Mouse (Mus musculus) embryonic facial prominence, embryonic 10.5 days (tissue): Measurements from ENCODE around the gene Krt80. TPM values are rescaled to one million over a fixed set of nuclear protein-coding genes. Genes with fewer than 3 reads are reported as not detected.
A peak's percentile ranks its signal among the peaks of the same experiment; 100 is the strongest.

ENCODE experiments used
- DNase-seq: peaks from one replicate; pipeline ENCODE4 v3.0.0-alpha.2; 2017; ENCODE audit warnings: low spot score
- H3K27ac ChIP-seq: fragments of 300-500 bp; sonication (generic); replicated peaks from 2 replicates; pipeline ENCODE4 v1.5.1; 2016; ENCODE audit warnings: mild to moderate bottlenecking
- H3K27me3 ChIP-seq: fragments of 300-500 bp; sonication (generic); replicated peaks from 2 replicates; pipeline ENCODE4 v1.6.1; 2016; ENCODE audit warnings: low read depth, mild to moderate bottlenecking; ENCODE audit not compliant: poor library complexity, severe bottlenecking
- H3K36me3 ChIP-seq: fragments of 300-500 bp; sonication (generic); replicated peaks from 2 replicates; pipeline ENCODE4 v1.6.1; 2016; ENCODE audit warnings: mild to moderate bottlenecking, moderate library complexity
- H3K4me1 ChIP-seq: fragments of 300-500 bp; sonication (generic); 2 replicates; pipeline ENCODE4 v1.6.1; 2016
- H3K4me3 ChIP-seq: fragments of 300-500 bp; sonication (generic); 2 replicates; pipeline ENCODE4 v1.5.1; 2016; ENCODE audit warnings: mild to moderate bottlenecking, moderate library complexity
- H3K9me3 ChIP-seq: fragments of 300-500 bp; sonication (generic); 2 replicates; pipeline ENCODE4 v1.6.1; 2016; ENCODE audit warnings: mild to moderate bottlenecking
- WGBS: fragments of 180-500 bp; shearing (Covaris S2); methylation state at CpG from one replicate; pipeline ENCODE4 v1.1.7; 2016; 5-methylcytosine and 5-hydroxymethylcytosine counted together
- polyA plus RNA-seq: library from polyadenylated mRNA; unstranded; fragments of >200 nt; fragmentation: Nextera tagmentation; extraction: Ambion mirVana; gene quantifications from 2 replicates; pipeline ENCODE4 v1.2.1, GENCODE M21; 2016

Gene Krt80
- polyA plus RNA-seq, 1 experiment from 2014 or later = 0.16 TPM

- H3K4me1 ChIP-seq = peaks cover 36% of the 10 kb centered on the region
- H3K36me3 ChIP-seq = no peaks in the 10 kb centered on the region
- DNase-seq = no peak
- no peak overlapping the region for H3K4me3 ChIP-seq
- 0 out of 2 replicates have a peak, but pooled peaks cover 7% of the 10 kb centered on the region for H3K27me3 ChIP-seq
- WGBS = 75% methylated on average over 6 of the region's 6 CpGs
- H3K9me3 ChIP-seq = no peaks in the 10 kb centered on the region
- H3K27ac ChIP-seq = no peak overlapping the region
These were observed 5.5 kb downstream of the Krt80 start for GRCm38 (mm10) chr15:101364425-101364824.

GRCm38 (mm10) chr15:101363933-101364332 is 6.0 kb downstream of the Krt80 start:
- H3K4me3 ChIP-seq = no peak overlapping the region
- WGBS = 71% methylated on average over 6 of the region's 6 CpGs
- no peak for DNase-seq

DNA sequence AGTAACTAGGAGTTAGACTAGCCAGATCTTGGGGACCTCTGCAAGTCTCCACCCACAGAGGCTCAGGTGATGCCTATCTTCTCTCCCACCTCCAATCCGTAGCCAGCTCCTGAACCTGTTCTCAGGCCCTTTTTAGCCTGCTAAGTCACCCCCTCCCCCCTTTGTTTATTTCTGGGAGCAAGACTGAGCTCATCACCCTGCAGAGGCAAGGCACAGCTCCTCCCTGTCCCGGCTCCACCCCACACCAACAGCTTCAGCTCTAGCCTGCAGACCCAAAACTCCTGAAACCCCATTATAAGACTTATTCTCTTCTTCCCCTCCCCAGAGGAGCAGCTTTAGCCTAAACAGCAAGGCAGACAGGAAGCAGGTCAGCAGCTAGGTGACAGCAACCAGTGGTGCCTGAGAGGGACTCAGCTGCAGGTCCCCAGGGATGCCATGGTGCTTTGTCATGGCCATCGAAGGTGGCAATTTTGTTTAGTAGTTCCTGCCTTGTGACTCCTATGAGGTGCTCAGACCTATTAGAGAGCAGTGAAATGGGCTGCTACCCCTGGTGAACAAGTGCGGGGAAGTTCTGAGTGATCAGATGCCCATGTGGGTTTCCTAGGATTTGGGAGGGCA is 7.5 kb downstream of the Krt80 start:
- Histone ChIP-seq H3K27me3 (0 out of 2 replicates have a peak, but pooled peaks cover 3% of the 10 kb centered on the region), H3K4me3 (no peak overlapping the region), H3K36me3 (no peaks in the 10 kb centered on the region), H3K27ac (no peak overlapping the region), H3K4me1 (peaks cover 30% of the 10 kb centered on the region), H3K9me3 (no peaks in the 10 kb centered on the region)
- 65% methylated on average over 4 of the region's 4 CpGs for WGBS
- no peak for DNase-seq

More at GRCm38 (mm10) chr15:101363933-101364332, 6.0 kb downstream of the Krt80 start:
- Histone ChIP-seq H3K4me1 (peaks cover 31% of the 10 kb centered on the region), H3K9me3 (no peaks in the 10 kb centered on the region), H3K27ac (no peak overlapping the region), H3K27me3 (0 out of 2 replicates have a peak, but pooled peaks cover 4% of the 10 kb centered on the region), H3K36me3 (no peaks in the 10 kb centered on the region)

DNA sequence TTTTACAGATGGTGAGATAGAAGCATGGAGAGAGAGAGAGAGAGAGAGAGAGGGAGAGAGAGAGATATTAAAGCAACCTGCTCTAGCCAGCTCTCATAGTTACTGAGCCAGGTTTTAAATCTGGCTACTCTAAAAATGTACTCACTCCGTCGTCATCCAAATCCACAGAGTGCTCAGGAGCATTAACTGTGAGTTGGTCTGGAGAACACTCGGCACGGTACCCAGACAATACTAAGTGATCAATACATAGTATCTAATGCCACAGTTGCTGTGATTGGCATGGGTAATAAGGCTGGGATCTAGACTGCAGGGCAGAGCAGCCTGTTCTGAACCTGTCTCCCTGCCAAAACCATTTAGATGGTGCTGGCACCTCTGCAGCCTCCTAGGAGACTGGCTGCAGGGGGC is 14.6 kb downstream of the Krt80 start:
- Histone ChIP-seq H3K4me3 (no peak overlapping the region), H3K9me3 (no peaks in the 10 kb centered on the region), H3K27me3 (peaks cover 17% of the 10 kb centered on the region), H3K36me3 (no peaks in the 10 kb centered on the region), H3K27ac (no peak overlapping the region), H3K4me1 (peaks cover 17% of the 10 kb centered on the region)
- 86% methylated on average over 4 of the region's 4 CpGs for WGBS
- DNase-seq = no peak

GRCm38 (mm10) chr15:101352706-101353465 is 17.1 kb downstream of the Krt80 start:
- WGBS = 53% methylated on average over 10 of the region's 10 CpGs
- Histone ChIP-seq H3K27ac (no peak overlapping the region; the same call in 1 of the 2 replicates), H3K9me3 (no peaks in the 10 kb centered on the region), H3K4me1 (peaks cover 17% of the 10 kb centered on the region), H3K27me3 (peaks cover 24% of the 10 kb centered on the region), H3K4me3 (no peak overlapping the region), H3K36me3 (no peaks in the 10 kb centered on the region)
- DNase-seq = no peak

- no peak for DNase-seq
- WGBS = 73% methylated on average over 13 of the region's 13 CpGs
- peaks cover 17% of the 10 kb centered on the region for H3K4me1 ChIP-seq
- no peak overlapping the region for H3K27ac ChIP-seq
- H3K36me3 ChIP-seq = no peaks in the 10 kb centered on the region
- peaks cover 24% of the 10 kb centered on the region for H3K27me3 ChIP-seq
- no peak overlapping the region for H3K4me3 ChIP-seq
- H3K9me3 ChIP-seq = no peaks in the 10 kb centered on the region
These were observed 17.9 kb downstream of the Krt80 start for GRCm38 (mm10) chr15:101352047-101352446.

- Histone ChIP-seq H3K27ac (no peak overlapping the region), H3K4me3 (no peak overlapping the region), H3K9me3 (no peaks in the 10 kb centered on the region), H3K36me3 (no peaks in the 10 kb centered on the region), H3K27me3 (no peaks in the 10 kb centered on the region; the same call in 1 of the 2 replicates), H3K4me1 (peaks cover 14% of the 10 kb centered on the region)
- no peak for DNase-seq
- 66% methylated on average over 5 of the region's 5 CpGs for WGBS
These were observed 28.0 kb downstream of the Krt80 start for GRCm38 (mm10) chr15:101341797-101342515.

DNA sequence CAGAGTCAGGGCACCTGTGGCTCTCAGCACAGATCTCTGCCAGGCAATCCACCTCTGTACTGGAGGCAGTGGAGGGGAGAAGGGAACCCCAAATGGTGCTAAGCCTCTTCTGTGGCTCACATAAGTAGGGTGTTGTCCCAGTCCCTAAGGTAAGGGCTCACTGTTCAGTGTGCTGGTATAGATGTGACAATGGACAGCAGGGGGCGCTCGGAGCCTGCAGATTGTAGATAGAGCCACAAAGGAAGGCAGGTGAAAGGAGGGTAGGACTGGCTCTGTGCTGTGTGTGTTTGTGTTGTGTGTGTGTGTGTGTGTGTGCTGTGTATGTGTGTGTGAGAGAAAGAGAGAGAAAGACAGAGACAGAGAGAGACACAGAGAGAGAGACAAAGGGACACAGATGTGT is 30.4 kb downstream of the Krt80 start:
- 0% methylated on average over 2 of the region's 2 CpGs for WGBS
- peaks cover 28% of the 10 kb centered on the region for H3K4me1 ChIP-seq

DNA sequence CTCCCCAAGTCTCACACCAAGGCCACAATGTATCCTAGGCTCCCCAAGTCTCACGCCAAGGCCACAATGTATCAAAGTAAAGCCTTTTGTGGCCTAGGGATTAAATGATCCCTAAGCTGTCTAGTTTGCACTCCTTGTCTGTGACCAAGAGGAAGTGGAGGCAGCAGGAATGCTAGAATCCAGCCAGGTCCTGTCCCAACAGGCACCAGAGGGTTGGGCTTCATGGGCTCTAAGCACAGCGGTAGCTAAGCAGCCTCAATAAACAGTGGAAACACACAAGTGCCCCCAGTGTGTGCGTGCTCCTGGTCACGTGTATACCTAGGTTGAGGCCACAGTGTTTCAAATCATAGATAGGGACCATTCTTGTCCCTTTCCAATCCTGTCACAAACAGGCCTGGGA is 31.6 kb downstream of the Krt80 start:
- no peak overlapping the region for H3K4me3 ChIP-seq
- WGBS = 81% methylated on average over 4 of the region's 4 CpGs
- no peaks in the 10 kb centered on the region; the same call in 1 of the 2 replicates for H3K27me3 ChIP-seq
- peaks cover 28% of the 10 kb centered on the region for H3K4me1 ChIP-seq
- H3K36me3 ChIP-seq = no peaks in the 10 kb centered on the region
- H3K27ac ChIP-seq = peak overlapping the region; percentile 27
- H3K9me3 ChIP-seq = no peaks in the 10 kb centered on the region
- no peak for DNase-seq

More for the DNA sequence above, 30.4 kb downstream of the Krt80 start:
- Histone ChIP-seq H3K4me3 (no peak overlapping the region), H3K36me3 (no peaks in the 10 kb centered on the region), H3K27me3 (no peaks in the 10 kb centered on the region; the same call in 1 of the 2 replicates), H3K9me3 (no peaks in the 10 kb centered on the region), H3K27ac (no peak overlapping the region)
- peak; percentile 89 for DNase-seq

DNA sequence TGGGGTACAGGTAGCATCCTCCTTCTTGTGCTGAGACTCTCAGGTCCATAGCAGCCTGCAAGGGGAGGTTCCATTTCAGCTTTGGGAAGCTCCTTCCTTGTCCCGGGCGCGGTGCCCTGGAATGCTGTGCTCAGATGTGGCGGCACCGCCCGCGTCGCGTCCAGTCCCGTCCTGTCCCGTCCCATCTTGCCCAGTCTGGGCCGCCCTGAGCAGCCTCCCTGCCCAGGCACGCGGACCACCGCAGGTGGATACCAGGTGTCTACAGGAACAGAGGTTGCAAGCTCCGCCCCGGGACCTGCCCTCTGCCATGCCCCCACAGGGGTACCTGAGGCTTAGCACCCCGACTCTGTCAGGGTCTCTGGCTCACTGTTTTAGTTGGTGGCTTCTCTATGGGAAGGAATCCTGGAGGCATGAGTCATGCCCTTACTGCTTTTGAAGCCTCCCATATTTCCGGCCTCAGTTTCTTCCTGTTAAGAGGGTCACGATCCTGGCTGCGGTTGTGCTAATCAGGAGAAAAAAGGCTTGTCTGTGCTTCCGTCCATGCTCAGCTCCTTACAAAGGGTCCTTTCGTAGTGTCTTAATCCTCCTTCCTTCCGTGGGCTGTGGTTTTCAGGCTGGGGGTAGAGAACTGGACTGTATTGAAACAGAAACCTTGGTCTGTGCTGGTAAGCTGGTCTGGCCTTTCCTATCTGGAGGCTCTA is 33.3 kb downstream of the Krt80 start:
- Histone ChIP-seq H3K4me3 (no peak overlapping the region), H3K9me3 (no peaks in the 10 kb centered on the region), H3K27ac (peak overlapping the region; percentile 63; the same call in 1 of the 2 replicates), H3K36me3 (no peaks in the 10 kb centered on the region), H3K27me3 (no peaks in the 10 kb centered on the region; the same call in 1 of the 2 replicates), H3K4me1 (peaks cover 37% of the 10 kb centered on the region)
- peak; percentile 50 for DNase-seq
- WGBS = 39% methylated on average over 24 of the region's 24 CpGs

GRCm38 (mm10) chr15:101333648-101334047 is 36.3 kb downstream of the Krt80 start:
- H3K36me3 ChIP-seq = no peaks in the 10 kb centered on the region
- no peak for DNase-seq
- 52% methylated on average over 4 of the region's 4 CpGs for WGBS

DNA sequence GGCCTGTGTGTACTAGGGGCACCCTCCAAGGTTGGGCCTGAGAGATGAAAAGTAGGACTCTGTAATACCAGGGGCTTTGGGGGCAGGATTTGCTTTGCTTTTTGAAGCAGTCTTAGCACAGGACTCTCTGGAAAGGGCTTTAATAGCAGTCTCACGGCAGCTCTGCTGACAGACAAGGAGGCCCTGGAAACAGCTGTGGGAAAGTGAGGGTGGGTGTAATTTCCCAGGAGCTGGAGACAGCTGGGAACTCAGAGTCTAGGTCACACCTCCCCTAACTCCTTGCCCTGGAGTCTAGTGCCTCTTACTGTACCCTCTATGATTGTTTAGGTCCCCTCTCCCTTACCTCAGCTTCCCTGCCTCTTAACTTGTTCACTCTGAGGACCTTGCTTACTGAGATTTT is 36.8 kb downstream of the Krt80 start:
- H3K27ac ChIP-seq = 0 out of 2 replicates have a peak overlapping the region, but pooled peaks have one; percentile 40
- no peaks in the 10 kb centered on the region for H3K9me3 ChIP-seq
- 44% methylated on average over 1 of the region's 1 CpGs for WGBS
- no peaks in the 10 kb centered on the region; the same call in 1 of the 2 replicates for H3K27me3 ChIP-seq
- H3K4me1 ChIP-seq = peaks cover 43% of the 10 kb centered on the region
- no peaks in the 10 kb centered on the region for H3K36me3 ChIP-seq
- no peak overlapping the region for H3K4me3 ChIP-seq
- no peak for DNase-seq

More at GRCm38 (mm10) chr15:101333648-101334047, 36.3 kb downstream of the Krt80 start:
- H3K27me3 ChIP-seq = no peaks in the 10 kb centered on the region; the same call in 1 of the 2 replicates
- peaks cover 42% of the 10 kb centered on the region for H3K4me1 ChIP-seq
- no peaks in the 10 kb centered on the region for H3K9me3 ChIP-seq
- H3K27ac ChIP-seq = no peak overlapping the region
- no peak overlapping the region for H3K4me3 ChIP-seq
